Comparison of ENCODE assay signal across 19 mouse cellular contexts in the genomic region with DNA sequence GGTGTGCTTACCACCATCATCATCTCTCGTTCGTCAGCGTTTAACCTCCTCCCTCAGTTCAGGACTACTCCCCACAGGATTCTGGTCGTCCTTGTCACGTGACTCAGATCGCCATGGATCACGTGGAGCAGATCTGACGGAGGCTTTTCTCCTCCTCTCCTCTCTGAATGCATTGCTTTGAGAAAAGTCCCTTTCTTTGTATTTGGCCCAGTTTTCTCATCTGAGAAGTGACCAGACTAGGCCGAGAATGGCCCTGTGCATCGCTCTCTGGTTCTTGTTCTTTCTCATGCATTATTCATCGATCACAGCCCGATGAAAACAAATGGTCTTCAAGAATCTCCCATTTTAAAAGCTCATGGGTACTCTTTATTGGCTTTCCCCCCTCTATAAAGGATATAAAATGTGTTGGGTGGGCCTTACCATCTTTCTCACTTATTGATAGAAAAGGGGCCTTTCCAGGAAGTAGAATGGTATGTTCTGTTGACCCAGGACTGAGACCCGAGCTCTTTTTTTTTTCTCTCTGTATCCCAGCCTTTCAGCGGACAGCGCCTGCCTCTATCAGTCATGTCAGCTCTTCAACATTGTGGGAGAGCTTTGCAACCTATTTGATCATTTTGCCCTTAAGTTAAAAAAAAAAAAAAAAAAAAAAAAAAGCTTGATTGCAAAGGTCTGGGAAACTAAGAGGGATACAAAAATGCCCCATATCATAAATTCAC. TPM values are rescaled to one million over a fixed set of nuclear protein-coding genes. Genes with fewer than 3 reads are reported as not detected.
A peak's percentile ranks its signal among the peaks of the same experiment; 100 is the strongest.
DNase-seq lines count a peak whose midpoint lies in the region; ATAC-seq lines count a peak whose summit lies in the region.
"Had no signal": no experiment of that assay in that cellular context is flagged by ENCODE, and none has a peak within 500 bp of the region (broad histone marks: within the 10 kb centered on the region; RNA-seq: fewer than 3 reads in every experiment).

No protein-coding gene starts in this region.

- H3K9me3 ChIP-seq in embryonic facial prominence, embryonic 11.5 days (replicated peaks; ENCODE audit: control insufficient read depth, low read length) = no peaks in the 10 kb centered on the region
- H3K9me3 ChIP-seq in embryonic facial prominence, embryonic 10.5 days = no peaks in the 10 kb centered on the region
- no peaks in the 10 kb centered on the region for H3K9me3 ChIP-seq in kidney, embryonic 15.5 days (replicated peaks)
- no peaks in the 10 kb centered on the region for H3K9me3 ChIP-seq in midbrain, embryonic 13.5 days
- H3K9me3 ChIP-seq: heart, embryonic 15.5 days had no signal

- no peaks in the 10 kb centered on the region for H3K4me1 ChIP-seq in embryonic facial prominence, embryonic 11.5 days (ENCODE audit: control insufficient read depth, insufficient read depth, low read length)
- peaks cover 18% of the 10 kb centered on the region for H3K4me1 ChIP-seq in embryonic facial prominence, embryonic 10.5 days
- H3K4me1 ChIP-seq in kidney, embryonic 15.5 days = peaks cover 40% of the 10 kb centered on the region
- H3K4me1 ChIP-seq in midbrain, embryonic 13.5 days (replicated peaks) = peaks cover 40% of the 10 kb centered on the region

- 0 out of 2 replicates have a peak overlapping the region, but pooled peaks have one; percentile 6 for H3K27ac ChIP-seq in embryonic facial prominence, embryonic 11.5 days (replicated peaks; ENCODE audit: low read depth, low read length)
- H3K27ac ChIP-seq in embryonic facial prominence, embryonic 10.5 days (replicated peaks) = no peak overlapping the region
- peak overlapping the region; percentile 91 for H3K27ac ChIP-seq in kidney, embryonic 15.5 days
- H3K27ac ChIP-seq in midbrain, embryonic 13.5 days = peak overlapping the region; percentile 37
- H3K27ac ChIP-seq: heart, embryonic 15.5 days; left cerebral cortex, adult 2 months had no signal

- no peak for ATAC-seq in embryonic facial prominence, embryonic 11.5 days (replicated peaks; ENCODE audit: insufficient number of reproducible peaks, low FRiP score, low TSS enrichment, low read depth)
- 0 out of 2 replicates have a peak, but pooled peaks have one; percentile 1 for ATAC-seq in kidney, embryonic 15.5 days (replicated peaks; ENCODE audit: low FRiP score)
- no peak for ATAC-seq in midbrain, embryonic 13.5 days
- ATAC-seq: inflammation-experienced regulatory T-cells, adult 6 months had no signal

- H3K9ac ChIP-seq in embryonic facial prominence, embryonic 11.5 days (replicated peaks; ENCODE audit: low read length) = no peak overlapping the region
- no peak overlapping the region for H3K9ac ChIP-seq in kidney, embryonic 15.5 days
- no peak overlapping the region for H3K9ac ChIP-seq in midbrain, embryonic 13.5 days (replicated peaks)
- H3K9ac ChIP-seq: heart, embryonic 15.5 days had no signal

- no peak overlapping the region for H3K4me2 ChIP-seq in embryonic facial prominence, embryonic 11.5 days (ENCODE audit: low read depth, low read length)
- H3K4me2 ChIP-seq in kidney, embryonic 15.5 days = 0 out of 2 replicates have a peak overlapping the region, but pooled peaks have one; percentile 18
- no peak overlapping the region for H3K4me2 ChIP-seq in midbrain, embryonic 13.5 days (replicated peaks)
- H3K4me2 ChIP-seq: heart, embryonic 15.5 days had no signal

- no peak for DNase-seq in embryonic facial prominence, embryonic 11.5 days (ENCODE audit: low spot score)
- DNase-seq in embryonic facial prominence, embryonic 10.5 days (ENCODE audit: low spot score) = no peak
- no peak for DNase-seq in kidney, adult 9 months
- DNase-seq in embryo, embryonic 10 days (ENCODE audit: low spot score) = peak; percentile 44
- no peak for DNase-seq in cerebellum, postnatal 14 days
- no peak for DNase-seq in right cerebral cortex, postnatal 4 days
- DNase-seq: cerebellum, postnatal 25 days; gastrocnemius, postnatal 14 days; liver; lung, postnatal 14 days had no signal

- 86% methylated on average over 15 of the region's 15 CpGs for WGBS in embryonic facial prominence, embryonic 11.5 days
- WGBS in embryonic facial prominence, embryonic 10.5 days = 82% methylated on average over 15 of the region's 15 CpGs
- 70% methylated on average over 15 of the region's 15 CpGs for WGBS in kidney, embryonic 15.5 days
- 45% methylated on average over 15 of the region's 15 CpGs for WGBS in midbrain, embryonic 13.5 days

- no peaks in the 10 kb centered on the region for H3K27me3 ChIP-seq in embryonic facial prominence, embryonic 11.5 days (ENCODE audit: control insufficient read depth, insufficient read depth, low read length)
- H3K27me3 ChIP-seq in embryonic facial prominence, embryonic 10.5 days (replicated peaks; ENCODE audit: low read depth, poor library complexity, severe bottlenecking) = no peaks in the 10 kb centered on the region
- H3K27me3 ChIP-seq in kidney, embryonic 15.5 days = no peaks in the 10 kb centered on the region
- no peaks in the 10 kb centered on the region for H3K27me3 ChIP-seq in midbrain, embryonic 13.5 days
- H3K27me3 ChIP-seq: heart, embryonic 15.5 days had no signal

- no peak overlapping the region for H3K4me3 ChIP-seq in embryonic facial prominence, embryonic 11.5 days (ENCODE audit: low read depth, low read length)
- H3K4me3 ChIP-seq in embryonic facial prominence, embryonic 10.5 days = no peak overlapping the region
- no peak overlapping the region for H3K4me3 ChIP-seq in kidney, embryonic 15.5 days (replicated peaks)
- no peak overlapping the region for H3K4me3 ChIP-seq in midbrain, embryonic 13.5 days (replicated peaks)
- H3K4me3 ChIP-seq: erythroblast, embryonic 14.5 days; heart, embryonic 15.5 days; left cerebral cortex, adult 2 months had no signal

- H3K36me3 ChIP-seq in embryonic facial prominence, embryonic 11.5 days (replicated peaks; ENCODE audit: control insufficient read depth, insufficient read depth, low read depth, low read length) = no peaks in the 10 kb centered on the region
- no peaks in the 10 kb centered on the region for H3K36me3 ChIP-seq in embryonic facial prominence, embryonic 10.5 days (replicated peaks)
- no peaks in the 10 kb centered on the region for H3K36me3 ChIP-seq in kidney, embryonic 15.5 days
- H3K36me3 ChIP-seq in midbrain, embryonic 13.5 days = no peaks in the 10 kb centered on the region
- H3K36me3 ChIP-seq: heart, embryonic 15.5 days had no signal

RNA-seq across cellular contexts. Expression of gene Gm815, which starts 20.5 kb away (rescaled TPM):
- polyA plus RNA-seq in embryonic facial prominence, embryonic 11.5 days (2014; fragmentation: Nextera tagmentation; extraction: Ambion mirVana) = not detected in 2 replicates
- polyA plus RNA-seq in embryonic facial prominence, embryonic 10.5 days (2016; fragmentation: Nextera tagmentation; extraction: Ambion mirVana) = not detected in 2 replicates
- polyA plus RNA-seq in kidney, embryonic 15.5 days (2015; fragmentation: Nextera tagmentation; extraction: Ambion mirVana) = not detected in 2 replicates
- polyA plus RNA-seq in midbrain, embryonic 13.5 days (2015; fragmentation: Nextera tagmentation; extraction: Ambion mirVana) = not detected in 2 replicates
- polyA plus RNA-seq: adrenal gland, adult 2 months; erythroblast, embryonic 14.5 days; heart, embryonic 15.5 days; inflammation-experienced regulatory T-cells, adult 6 months; small intestine, adult 2 months; testis, adult 2 months had no signal
